Mouse (Mus musculus) ES-CJ7 (cell line): ENCODE results near the gene Tfap2e.

Source experiments
- DNase-seq: peaks from one replicate; pipeline ENCODE4 v3.0.0; 2011; ENCODE audit warnings: low read depth, low spot score

The Tfap2e gene

DNA sequence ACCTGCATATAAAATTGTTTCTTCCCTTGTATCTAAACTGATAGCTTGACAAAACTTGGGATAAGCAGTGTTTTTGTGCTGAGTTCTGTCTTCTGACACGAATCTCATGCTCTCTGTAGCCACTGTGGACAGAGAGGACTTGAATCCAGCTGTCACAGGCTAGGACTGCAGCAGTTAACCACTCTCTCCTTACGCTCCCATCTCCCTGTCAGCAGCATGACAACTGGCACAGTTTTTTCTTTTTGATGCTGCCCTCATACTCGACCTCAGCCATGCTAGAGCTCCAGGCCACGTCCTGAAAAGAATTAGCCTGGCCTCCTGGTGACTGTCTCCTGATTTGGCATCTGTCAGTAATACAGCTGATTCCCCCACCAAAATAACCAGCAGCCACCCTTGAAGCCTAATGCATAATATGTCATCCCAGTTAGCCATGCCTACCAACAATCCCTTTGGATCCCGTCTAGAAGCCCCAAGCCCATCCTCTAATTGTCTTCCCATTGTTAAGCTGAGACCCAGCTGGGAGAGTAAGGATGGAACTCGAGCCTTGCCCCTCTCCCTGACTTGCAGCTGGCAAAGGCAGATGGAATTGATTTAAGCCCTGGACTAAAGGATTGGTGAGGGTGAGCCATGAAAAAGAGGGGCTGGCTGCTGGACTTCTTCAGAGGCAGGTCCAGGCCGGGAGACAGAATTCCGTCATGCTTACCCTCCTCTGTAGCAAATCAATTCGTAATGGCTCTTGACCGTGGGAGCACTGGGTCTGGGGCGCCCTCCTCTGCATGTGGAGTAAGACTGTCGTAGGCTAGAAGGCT is 29.2 kb downstream of the Tfap2e start:
- DNase-seq = no peak

DNA sequence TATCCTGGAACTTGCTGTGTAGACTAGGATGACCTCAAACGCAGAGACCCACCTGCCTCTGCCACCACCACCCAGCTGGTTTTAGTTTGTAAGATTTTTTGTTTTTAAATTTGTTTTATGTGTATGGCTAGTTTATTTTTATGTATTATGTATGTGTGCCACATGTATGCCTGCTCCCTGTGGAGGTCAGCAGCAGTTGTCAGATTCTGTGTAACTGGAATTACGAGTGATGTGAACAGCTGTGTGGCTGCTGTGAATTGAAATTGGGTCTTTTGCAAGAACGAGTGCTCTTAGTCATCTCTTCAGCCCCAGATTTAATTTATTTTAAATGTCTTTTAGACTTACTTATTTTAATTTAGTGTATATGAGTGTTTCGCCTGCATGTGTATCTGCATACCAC is 39.1 kb downstream of the Tfap2e start:
- DNase-seq = no peak

DNA sequence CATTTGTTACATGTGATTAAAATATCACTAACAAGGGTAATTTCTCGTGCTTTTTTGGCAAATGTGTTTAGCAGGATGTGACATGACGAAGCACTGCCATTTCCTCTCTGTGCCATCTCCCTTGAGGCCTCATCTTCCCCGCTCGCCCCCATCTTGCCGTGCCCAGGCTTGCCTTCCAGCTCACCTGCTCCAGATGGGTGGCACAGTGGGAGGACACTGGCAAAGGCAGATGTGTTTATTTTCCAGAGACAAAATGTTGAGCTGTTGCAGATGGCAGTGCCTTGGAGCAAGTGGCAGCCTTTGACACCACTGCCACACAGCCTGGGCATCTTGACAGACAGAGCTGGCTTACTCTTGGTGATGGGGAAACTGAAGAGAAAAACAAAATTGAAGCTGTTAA is 43.0 kb downstream of the Tfap2e start:
- DNase-seq = no peak

DNA sequence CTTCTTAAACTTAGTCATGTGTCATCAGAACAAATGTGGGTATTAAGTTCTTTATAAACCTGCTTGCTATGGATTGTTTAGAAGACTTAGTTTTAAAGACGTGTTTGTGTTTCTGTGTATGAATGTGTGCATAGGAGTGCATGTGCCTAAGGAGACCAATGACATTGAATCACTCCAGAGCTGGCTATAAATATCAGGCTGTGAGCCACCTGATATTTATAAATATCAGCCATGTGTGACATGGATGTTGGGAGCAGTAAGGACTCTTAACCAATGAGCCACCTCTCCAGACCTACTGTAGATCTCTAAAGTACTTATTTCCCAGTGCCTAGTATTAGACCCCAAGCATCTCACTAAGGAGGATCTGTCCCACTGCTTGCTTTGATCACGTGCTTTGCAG is 46.6 kb downstream of the Tfap2e start:
- DNase-seq = no peak

DNA sequence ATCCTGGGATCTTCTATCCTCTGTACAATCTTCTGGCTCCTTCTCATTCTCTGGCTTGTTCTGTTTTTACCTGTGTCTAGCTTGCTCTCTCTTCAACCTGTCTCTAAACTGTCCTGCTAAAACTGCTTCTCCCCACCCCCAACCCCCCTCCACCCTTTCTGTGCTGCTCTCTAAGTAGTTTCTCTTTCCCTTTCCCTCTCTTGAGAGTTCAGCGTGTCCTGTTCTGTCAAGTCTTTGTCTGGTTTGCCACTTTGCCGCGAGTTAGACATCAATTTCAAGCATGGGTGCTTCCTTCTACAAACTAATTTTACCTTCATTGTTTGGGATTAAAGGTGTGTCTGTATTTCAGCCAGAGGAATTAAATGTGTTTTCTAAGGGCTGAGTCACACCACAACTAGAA is 53.0 kb downstream of the Tfap2e start:
- no peak for DNase-seq

DNA sequence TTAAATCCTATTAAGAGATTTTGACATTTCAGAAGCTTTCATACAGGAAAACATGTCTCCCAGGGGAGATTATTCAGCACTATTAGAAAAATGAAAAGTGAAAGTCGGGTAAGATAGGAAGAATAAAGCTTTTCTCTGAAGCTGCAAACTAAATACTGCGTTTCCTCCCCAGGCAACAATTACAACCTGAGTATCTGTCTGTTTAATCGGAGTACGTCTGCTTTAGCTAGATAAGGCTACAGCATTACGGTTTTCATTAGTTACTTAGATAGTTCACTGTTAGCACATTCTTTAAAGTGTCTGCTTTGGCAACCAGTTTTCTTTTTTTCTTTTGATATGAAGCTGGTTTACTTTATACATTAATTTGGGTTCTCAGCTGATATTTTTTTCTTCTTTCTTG is 53.7 kb downstream of the Tfap2e start:
- no peak for DNase-seq

DNA sequence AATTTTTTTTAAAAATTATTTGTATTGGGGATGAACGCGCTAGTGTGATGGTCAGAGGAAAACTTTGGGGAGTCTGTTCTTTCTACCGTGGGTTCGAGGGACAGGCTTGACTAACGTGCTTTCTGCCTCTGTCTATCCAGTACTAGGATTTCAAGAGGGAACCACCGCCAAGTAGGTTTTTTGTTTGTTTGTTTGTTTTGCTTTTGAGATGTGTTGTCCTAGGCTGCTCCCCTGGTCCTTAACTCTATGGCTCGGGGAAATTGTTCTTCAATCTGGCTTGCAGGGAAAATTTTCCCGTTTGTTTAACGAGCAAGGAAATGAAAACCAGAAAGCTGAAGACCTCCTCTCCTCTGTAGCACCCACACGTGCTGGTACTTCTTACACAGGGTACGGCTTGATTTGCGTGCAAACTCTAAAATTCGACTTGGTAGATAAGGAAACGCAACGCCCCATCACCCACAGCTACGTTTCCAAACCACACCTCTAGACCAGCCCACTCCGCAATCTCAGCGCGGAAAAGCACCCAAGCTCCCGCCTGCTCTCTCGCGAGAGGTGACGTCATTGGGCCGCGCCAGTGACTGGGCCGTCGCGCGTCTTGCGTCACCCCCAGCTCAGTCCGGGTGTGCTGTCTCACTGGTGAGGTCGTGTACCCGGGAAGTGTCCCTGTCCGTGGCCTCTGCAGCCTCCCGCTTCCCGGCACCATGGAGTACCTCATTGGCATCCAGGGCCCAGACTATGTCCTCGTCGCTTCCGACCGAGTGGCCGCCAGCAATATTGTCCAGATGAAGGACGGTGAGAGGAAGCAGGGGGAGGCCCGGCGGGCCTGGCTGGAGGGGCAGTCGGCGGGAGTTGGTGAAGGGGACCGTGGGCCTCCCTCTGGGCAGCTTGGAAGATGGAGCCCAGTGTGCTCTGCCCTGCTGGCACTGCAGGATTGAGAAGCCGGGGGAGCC is 58.7 kb downstream of the Tfap2e start, which contains the start of gene Psmb2:
Gene Psmb2, plus strand, starts transcription at position 577 of the 950 bp plus-strand sequence.
- DNase-seq = peak; percentile 98

DNA sequence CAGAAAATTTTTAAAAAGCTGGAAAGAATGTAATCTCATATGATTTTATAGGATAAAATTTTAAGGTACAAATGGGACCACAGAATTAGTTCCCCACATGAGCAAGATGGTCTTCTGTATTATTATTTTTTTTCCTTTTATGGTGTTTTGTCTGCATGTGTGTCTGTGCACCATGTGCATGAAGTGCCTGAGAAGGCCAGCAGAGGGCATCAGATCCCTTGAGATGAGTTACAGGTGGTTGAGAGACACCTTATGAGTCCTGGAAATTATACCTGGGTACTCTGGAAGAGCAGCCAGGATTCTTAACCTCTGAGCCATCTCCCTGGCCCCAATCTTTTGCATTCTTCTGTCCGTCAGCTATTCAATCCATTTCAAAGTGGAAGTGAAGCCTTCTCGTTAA is 69.0 kb downstream of the Tfap2e start:
- DNase-seq = peak; percentile 72
